Mouse (Mus musculus): ENCODE results near the gene Mmp14.

- TF ChIP-seq MAFK (IDR thresholded peaks at IDR 0.05; ENCODE audit: insufficient read depth, low read depth, low read length), result no peak
- TF ChIP-seq ZC3H11A (IDR thresholded peaks at IDR 0.05; ENCODE audit: borderline replicate concordance, low read depth, low read length), result no peak
- no peak for TF ChIP-seq HCFC1 (IDR thresholded peaks at IDR 0.05; ENCODE audit: borderline replicate concordance, insufficient read depth, low read length)
- TF ChIP-seq ZNF384 (IDR thresholded peaks at IDR 0.05; ENCODE audit: low read depth, low read length), result no peak
Observed at GRCm38 (mm10) chr14:54387546-54387945, 43.9 kb upstream of the Mmp14 start.

Measured in ES-E14 (cell line).